Mouse (Mus musculus): ENCODE measurements around the gene Fam198b. TPM values are rescaled to one million over a fixed set of nuclear protein-coding genes. Genes with fewer than 3 reads are reported as not detected.

Fam198b gene
- total and polyA plus RNA-seq, 3 experiments, result 1.5 to 3.1 TPM; not detected in 1

- DNase-seq (ENCODE audit: low read depth, low spot score), result peak; percentile 89
- TF ChIP-seq MXI1 (IDR thresholded peaks at IDR 0.05; ENCODE audit: low read depth, low read length) (peak; percentile 20; the same call in 1 of the 2 replicates), CTCF (IDR thresholded peaks at IDR 0.05 in 2 of 3, conservative IDR thresholded peaks at IDR 0.05 in 1 of 3; ENCODE audit: control insufficient read depth in 1 of 3, insufficient read depth in 1 of 3, low read depth in 2 of 3, low read length in 3 of 3, poor library complexity in 1 of 3, severe bottlenecking in 1 of 3) (peak; percentile 88 to 96 (median 90)), NELFE (IDR thresholded peaks at IDR 0.05; ENCODE audit: low read depth, low read length) (no peak), POLR2AphosphoS2 (IDR thresholded peaks at IDR 0.05; ENCODE audit: low read length) (no peak), ZC3H11A (IDR thresholded peaks at IDR 0.05; ENCODE audit: low read depth, low read length) (peak; percentile 97), NRF1 (IDR thresholded peaks at IDR 0.05; ENCODE audit: insufficient read depth, low read depth, low read length, poor library complexity, severe bottlenecking) (no peak), MYC (IDR thresholded peaks at IDR 0.05; ENCODE audit: low read depth, low read length) (0 out of 2 replicates have a peak, but pooled peaks have one; percentile 36), MYB (IDR thresholded peaks at IDR 0.05; ENCODE audit: low read depth, low read length) (no peak), SIN3A (IDR thresholded peaks at IDR 0.05; ENCODE audit: low read length) (peak; percentile 60; the same call in 1 of the 2 replicates), RAD21 (IDR thresholded peaks at IDR 0.05; ENCODE audit: low read depth, low read length) (peak; percentile 91), SMC3 (IDR thresholded peaks at IDR 0.05; ENCODE audit: low read depth, low read length) (peak; percentile 99), ELF1 (IDR thresholded peaks at IDR 0.05; ENCODE audit: low read depth, low read length) (no peak)
- Histone ChIP-seq H3K27ac (ENCODE audit: control insufficient read depth, low read depth, low read length) (no peak overlapping the region), H3K9me3 (replicated peaks; ENCODE audit: insufficient read depth, low read length) (no peaks in the 10 kb centered on the region), H3K4me1 (ENCODE audit: control insufficient read depth in 1 of 2, insufficient read depth in 2 of 2, low read length in 2 of 2) (peaks cover 0 to 7% of the 10 kb centered on the region in 2 experiments; a peak in 3 of 4 replicates), H3K4me3 (ENCODE audit: control insufficient read depth in 1 of 2, insufficient read depth in 1 of 2, low read depth in 2 of 2, low read length in 2 of 2) (peak overlapping the region; percentile 26 to 45; a peak in 3 of 4 replicates), H3K36me3 (ENCODE audit: control insufficient read depth in 1 of 2, insufficient read depth in 2 of 2, low read length in 2 of 2) (peaks cover 0 to 7% of the 10 kb centered on the region in 2 experiments; a peak in 1 of 4 replicates), H3K27me3 (ENCODE audit: control insufficient read depth in 1 of 2, insufficient read depth in 2 of 2, low read length in 2 of 2) (peaks cover 0 to under 1% of the 10 kb centered on the region in 2 experiments), H3K79me2 (ENCODE audit: control insufficient read depth, insufficient read depth, low read length, poor library complexity) (peaks cover 1% of the 10 kb centered on the region; the same call in 1 of the 2 replicates), H3K9ac (ENCODE audit: control insufficient read depth, low read depth, low read length, poor library complexity, severe bottlenecking) (peak overlapping the region; percentile 40)
Measured at GRCm38 (mm10) chr3:79883092-79883491, 1.2 kb upstream of the Fam198b start.

GRCm38 (mm10) chr3:79884761-79885189 lies 442 bp downstream of the Fam198b start:
- H3K4me1 ChIP-seq (ENCODE audit: control insufficient read depth in 1 of 2, insufficient read depth in 2 of 2, low read length in 2 of 2), result peaks cover 0 to 7% of the 10 kb centered on the region in 2 experiments; a peak in 3 of 4 replicates
- H3K36me3 ChIP-seq (ENCODE audit: control insufficient read depth in 1 of 2, insufficient read depth in 2 of 2, low read length in 2 of 2), result peaks cover 0 to 9% of the 10 kb centered on the region in 2 experiments; a peak in 2 of 4 replicates
- H3K4me3 ChIP-seq (ENCODE audit: control insufficient read depth in 1 of 2, insufficient read depth in 1 of 2, low read depth in 2 of 2, low read length in 2 of 2), result peak overlapping the region; percentile 62 to 68
- TF ChIP-seq MXI1 (IDR thresholded peaks at IDR 0.05; ENCODE audit: low read depth, low read length) (peak; percentile 47), RAD21 (IDR thresholded peaks at IDR 0.05; ENCODE audit: low read depth, low read length) (peak; percentile 86), TBP (IDR thresholded peaks at IDR 0.05; ENCODE audit: low read depth, low read length) (no peak), MAZ (IDR thresholded peaks at IDR 0.05; ENCODE audit: low read depth, low read length) (0 out of 2 replicates have a peak, but pooled peaks have one; percentile 49), GABPA (IDR thresholded peaks at IDR 0.05; ENCODE audit: low read depth, low read length) (no peak), SMC3 (IDR thresholded peaks at IDR 0.05; ENCODE audit: low read depth, low read length) (peak; percentile 94), ZNF384 (IDR thresholded peaks at IDR 0.05; ENCODE audit: low read depth, low read length) (peak; percentile 29; the same call in 1 of the 2 replicates), ZMIZ1 (IDR thresholded peaks at IDR 0.05; ENCODE audit: low read depth, low read length) (no peak), MEF2A (IDR thresholded peaks at IDR 0.05; ENCODE audit: extremely low read depth, insufficient replicate concordance, low read depth, low read length, poor library complexity, severe bottlenecking) (no peak), E2F4 (IDR thresholded peaks at IDR 0.05; ENCODE audit: borderline replicate concordance, low read depth, low read length) (no peak), UBTF (IDR thresholded peaks at IDR 0.05; ENCODE audit: borderline replicate concordance, insufficient read depth, low read depth, low read length) (no peak), MYB (IDR thresholded peaks at IDR 0.05; ENCODE audit: low read depth, low read length) (no peak), TCF12 (IDR thresholded peaks at IDR 0.05; ENCODE audit: low read depth, low read length) (0 out of 2 replicates have a peak, but pooled peaks have one; percentile 11), ZKSCAN1 (IDR thresholded peaks at IDR 0.05; ENCODE audit: low read depth, low read length) (no peak), ZC3H11A (IDR thresholded peaks at IDR 0.05; ENCODE audit: low read depth, low read length) (peak; percentile 91), CHD1 (IDR thresholded peaks at IDR 0.05; ENCODE audit: low read depth, low read length) (peak; percentile 70; the same call in 1 of the 2 replicates), KAT2A (conservative IDR thresholded peaks at IDR 0.05; ENCODE audit: low read depth, low read length) (no peak), USF1 (IDR thresholded peaks at IDR 0.05; ENCODE audit: low read depth, low read length) (no peak), USF2 (IDR thresholded peaks at IDR 0.05; ENCODE audit: borderline replicate concordance in 1 of 2, insufficient read depth in 1 of 2, low read depth in 1 of 2, low read length in 2 of 2) (no peak), SIN3A (IDR thresholded peaks at IDR 0.05; ENCODE audit: low read length) (peak; percentile 72; the same call in 1 of the 2 replicates), CTCF (IDR thresholded peaks at IDR 0.05 in 2 of 3, conservative IDR thresholded peaks at IDR 0.05 in 1 of 3; ENCODE audit: control insufficient read depth in 1 of 3, insufficient read depth in 1 of 3, low read depth in 2 of 3, low read length in 3 of 3, poor library complexity in 1 of 3, severe bottlenecking in 1 of 3) (peak; percentile 51 to 84 (median 72)), MAX (IDR thresholded peaks at IDR 0.05; ENCODE audit: low read length) (0 out of 2 replicates have a peak, but pooled peaks have one; percentile 5)

More at GRCm38 (mm10) chr3:79884761-79885189, 442 bp downstream of the Fam198b start:
- Histone ChIP-seq H3K9ac (ENCODE audit: control insufficient read depth, low read depth, low read length, poor library complexity, severe bottlenecking) (peak overlapping the region; percentile 65), H3K27me3 (ENCODE audit: control insufficient read depth in 1 of 2, insufficient read depth in 2 of 2, low read length in 2 of 2) (no peaks in the 10 kb centered on the region; a peak in 2 of 4 replicates), H3K79me2 (ENCODE audit: control insufficient read depth, insufficient read depth, low read length, poor library complexity) (peaks cover 1% of the 10 kb centered on the region; the same call in 1 of the 2 replicates), H3K27ac (ENCODE audit: control insufficient read depth, low read depth, low read length) (peak overlapping the region; percentile 69), H3K9me3 (replicated peaks; ENCODE audit: insufficient read depth, low read length) (no peaks in the 10 kb centered on the region)
- DNase-seq (ENCODE audit: low read depth, low spot score), result peak; percentile 87

Data from MEL (cell line).